Mouse (Mus musculus) MEL (cell line): ENCODE measurements around the gene Hspb1.

Source experiments
- CHD2 ChIP-seq: IDR thresholded peaks from 2 replicates; pipeline ENCODE4 v1.6.1; 2011; ENCODE audit warnings: low read length, improper control_type of control experiment
- CTCF ChIP-seq, 3 experiments: IDR thresholded peaks in 2 of 3; conservative IDR thresholded peaks in 1 of 3; 2 replicates each; pipeline ENCODE4 v1.5.1; 2011 to 2012; ENCODE audit warnings: low read length in 3 of 3, low read depth in 2 of 3, mild to moderate bottlenecking in 2 of 3, improper control_type of control experiment in 1 of 3, inconsistent platforms in 1 of 3, mixed read lengths in 1 of 3, moderate library complexity in 1 of 3; ENCODE audit not compliant: control insufficient read depth in 1 of 3, insufficient read depth in 1 of 3, poor library complexity in 1 of 3, severe bottlenecking in 1 of 3
- GATA1 ChIP-seq: IDR thresholded peaks from 2 replicates; pipeline ENCODE4 v1.6.1; 2011; ENCODE audit warnings: low read depth, low read length, improper control_type of control experiment
- HCFC1 ChIP-seq: IDR thresholded peaks from 2 replicates; pipeline ENCODE4 v1.6.1; 2012; ENCODE audit warnings: low read depth, mild to moderate bottlenecking, inconsistent platforms, low read length, improper control_type of control experiment, moderate library complexity
- MAX ChIP-seq: IDR thresholded peaks from 2 replicates; pipeline ENCODE4 v1.6.1; 2011; ENCODE audit warnings: low read length, improper control_type of control experiment
- MAZ ChIP-seq: IDR thresholded peaks from 2 replicates; pipeline ENCODE4 v1.6.1; 2012; ENCODE audit warnings: low read depth, mild to moderate bottlenecking, inconsistent platforms, low read length, improper control_type of control experiment
- POLR2A ChIP-seq, 2 experiments: IDR thresholded peaks; 2 replicates each; pipeline ENCODE4 v1.6.1; 2011 to 2012; ENCODE audit warnings: low read length in 2 of 2, mild to moderate bottlenecking in 2 of 2, control low read depth in 1 of 2, improper control_type of control experiment in 1 of 2, low read depth in 1 of 2, moderate library complexity in 1 of 2; ENCODE audit not compliant: control insufficient read depth in 1 of 2, insufficient read depth in 1 of 2, poor library complexity in 1 of 2
- POLR2AphosphoS2 ChIP-seq: IDR thresholded peaks from 2 replicates; pipeline ENCODE4 v1.6.1; 2011; ENCODE audit warnings: low read length, improper control_type of control experiment
- RAD21 ChIP-seq: IDR thresholded peaks from 2 replicates; pipeline ENCODE4 v1.6.1; 2011; ENCODE audit warnings: mild to moderate bottlenecking, low read depth, low read length, improper control_type of control experiment
- USF1 ChIP-seq: IDR thresholded peaks from 2 replicates; pipeline ENCODE4 v1.6.1; 2014; ENCODE audit warnings: low read depth, mild to moderate bottlenecking, inconsistent platforms, low read length, improper control_type of control experiment, moderate library complexity
- USF2 ChIP-seq, 2 experiments: IDR thresholded peaks; 2 replicates each; pipeline ENCODE4 v1.6.1; 2011 to 2012; ENCODE audit warnings: improper control_type of control experiment in 2 of 2, low read length in 2 of 2, borderline replicate concordance in 1 of 2, inconsistent platforms in 1 of 2, low read depth in 1 of 2, mild to moderate bottlenecking in 1 of 2; ENCODE audit not compliant: insufficient read depth in 1 of 2
- ZKSCAN1 ChIP-seq: IDR thresholded peaks from 2 replicates; pipeline ENCODE4 v1.6.1; 2012; ENCODE audit warnings: low read depth, mild to moderate bottlenecking, inconsistent platforms, low read length, improper control_type of control experiment, moderate library complexity
- ZNF384 ChIP-seq: IDR thresholded peaks from 2 replicates; pipeline ENCODE4 v1.6.1; 2012; ENCODE audit warnings: low read depth, mild to moderate bottlenecking, inconsistent platforms, low read length, improper control_type of control experiment

- no peak for TF ChIP-seq USF2 (IDR thresholded peaks at IDR 0.05; ENCODE audit: borderline replicate concordance in 1 of 2, insufficient read depth in 1 of 2, low read depth in 1 of 2, low read length in 2 of 2)
- TF ChIP-seq CTCF (IDR thresholded peaks at IDR 0.05 in 2 of 3, conservative IDR thresholded peaks at IDR 0.05 in 1 of 3; ENCODE audit: control insufficient read depth in 1 of 3, insufficient read depth in 1 of 3, low read depth in 2 of 3, low read length in 3 of 3, poor library complexity in 1 of 3, severe bottlenecking in 1 of 3) = no peak
- TF ChIP-seq POLR2AphosphoS2 = no peak; the same call in 1 of the 2 replicates
- no peak for TF ChIP-seq POLR2A (IDR thresholded peaks at IDR 0.05; ENCODE audit: control insufficient read depth in 1 of 2, insufficient read depth in 1 of 2, low read depth in 1 of 2, low read length in 2 of 2, poor library complexity in 1 of 2)
- TF ChIP-seq ZKSCAN1 = no peak
- TF ChIP-seq GATA1 = no peak
- TF ChIP-seq RAD21 = no peak
- TF ChIP-seq HCFC1 = no peak
- no peak for TF ChIP-seq CHD2
- no peak for TF ChIP-seq ZNF384
- no peak for TF ChIP-seq MAX
- no peak for TF ChIP-seq MAZ
- TF ChIP-seq USF1 = no peak
These were observed 28.9 kb downstream of the Hspb1 start for GRCm38 (mm10) chr5:135916601-135917000.
